Mouse (Mus musculus): ENCODE measurements around the gene Tmod2. TPM values are rescaled to one million over a fixed set of nuclear protein-coding genes. Genes with fewer than 3 reads are reported as not detected.

The Tmod2 gene
- polyA plus RNA-seq, 1 experiment from 2014 or later = 41.1 TPM

DNA sequence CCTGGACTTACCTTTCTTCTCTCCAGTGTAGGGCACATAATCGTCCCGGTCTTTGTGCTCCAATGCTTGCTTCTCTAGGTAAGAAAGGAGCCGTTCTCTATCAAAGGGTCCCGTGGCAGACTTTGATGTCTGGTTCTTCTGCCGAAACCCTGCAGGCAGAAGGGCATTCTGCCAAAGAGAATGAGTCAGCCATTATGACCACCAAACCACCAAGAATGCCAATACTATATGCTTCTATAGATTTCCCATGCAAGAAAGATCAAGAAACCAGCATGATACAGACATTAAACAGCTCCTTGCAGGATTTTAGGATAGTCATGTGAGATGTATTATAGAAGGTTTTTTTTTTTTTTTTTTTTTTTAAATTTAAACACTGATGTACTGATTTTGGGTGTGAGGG, 81.8 kb downstream of the Tmod2 start:
- no peaks in the 10 kb centered on the region for H3K27me3 ChIP-seq (ENCODE audit: poor library complexity, severe bottlenecking)
- WGBS = 89% methylated on average over 5 of the region's 5 CpGs
- H3K4me3 ChIP-seq = no peak overlapping the region
- H3K4me1 ChIP-seq = peaks cover 5% of the 10 kb centered on the region; the same call in 1 of the 2 replicates
- no peak for DNase-seq (ENCODE audit: extremely low spot score, low spot score)
- H3K27ac ChIP-seq = no peak overlapping the region
- no peaks in the 10 kb centered on the region for H3K9me3 ChIP-seq
- peaks cover 40% of the 10 kb centered on the region for H3K36me3 ChIP-seq (replicated peaks)

DNA sequence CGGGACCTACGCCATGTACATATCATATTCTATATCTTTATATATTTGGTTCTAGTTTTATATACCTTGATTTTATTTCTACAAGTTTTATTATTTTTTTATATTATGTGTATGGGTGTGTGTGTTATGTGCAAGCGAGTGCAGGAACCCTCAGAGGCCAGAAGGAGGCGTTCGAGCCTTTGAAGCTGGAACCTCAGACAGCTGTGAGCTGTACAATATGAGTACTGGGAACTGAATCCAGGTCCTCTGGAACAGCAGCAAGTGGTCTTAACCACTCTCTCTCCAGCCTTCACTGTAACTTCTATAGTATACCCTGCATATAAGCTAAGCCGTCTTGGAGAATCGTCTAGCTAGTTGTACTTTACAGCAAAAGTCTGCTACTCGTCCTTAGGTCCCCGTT, 83.0 kb downstream of the Tmod2 start:
- WGBS = 94% methylated on average over 9 of the region's 9 CpGs
- Histone ChIP-seq H3K9me3 (no peaks in the 10 kb centered on the region), H3K36me3 (replicated peaks) (peaks cover 40% of the 10 kb centered on the region), H3K4me3 (no peak overlapping the region), H3K27me3 (ENCODE audit: poor library complexity, severe bottlenecking) (no peaks in the 10 kb centered on the region), H3K27ac (no peak overlapping the region), H3K4me1 (peaks cover 15% of the 10 kb centered on the region)
- no peak for DNase-seq (ENCODE audit: extremely low spot score, low spot score)

DNA sequence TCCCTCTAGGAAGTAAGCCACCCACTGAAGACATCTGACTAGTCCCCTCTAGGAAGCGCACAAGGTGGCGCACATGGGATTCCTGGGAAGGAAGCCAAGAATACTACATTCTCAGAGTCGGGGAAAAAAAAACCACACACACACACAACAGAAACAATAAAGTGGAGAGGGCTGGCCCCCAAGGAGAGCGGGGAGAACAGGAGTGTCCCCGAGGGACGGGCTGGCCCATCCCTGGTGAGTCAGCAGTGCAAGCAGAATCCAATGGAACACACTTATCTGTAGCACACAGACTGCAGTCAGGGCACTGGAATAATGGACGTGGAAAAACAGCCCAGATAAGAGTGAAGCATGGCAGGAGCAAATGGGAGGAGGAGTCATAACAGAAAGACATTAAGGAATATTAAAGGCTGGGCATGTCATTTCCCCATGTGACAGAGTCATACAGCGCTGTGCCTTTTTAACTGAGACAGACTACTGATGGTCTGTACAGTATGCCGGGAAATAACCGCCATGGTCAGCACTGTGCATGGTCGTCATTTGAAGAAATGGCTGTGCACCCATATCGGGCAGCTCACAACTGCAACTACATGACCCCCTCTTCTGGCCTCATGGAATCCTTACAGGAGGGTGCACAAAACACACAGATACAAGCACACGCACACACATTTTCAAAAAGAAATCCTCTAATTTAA, 83.6 kb downstream of the Tmod2 start:
- no peaks in the 10 kb centered on the region for H3K27me3 ChIP-seq (ENCODE audit: poor library complexity, severe bottlenecking)
- H3K36me3 ChIP-seq (replicated peaks) = peaks cover 39% of the 10 kb centered on the region
- no peak overlapping the region for H3K4me3 ChIP-seq
- no peak overlapping the region for H3K27ac ChIP-seq
- no peaks in the 10 kb centered on the region for H3K9me3 ChIP-seq
- no peak for DNase-seq (ENCODE audit: extremely low spot score, low spot score)
- 93% methylated on average over 13 of the region's 13 CpGs for WGBS
- peaks cover 15% of the 10 kb centered on the region for H3K4me1 ChIP-seq

DNA sequence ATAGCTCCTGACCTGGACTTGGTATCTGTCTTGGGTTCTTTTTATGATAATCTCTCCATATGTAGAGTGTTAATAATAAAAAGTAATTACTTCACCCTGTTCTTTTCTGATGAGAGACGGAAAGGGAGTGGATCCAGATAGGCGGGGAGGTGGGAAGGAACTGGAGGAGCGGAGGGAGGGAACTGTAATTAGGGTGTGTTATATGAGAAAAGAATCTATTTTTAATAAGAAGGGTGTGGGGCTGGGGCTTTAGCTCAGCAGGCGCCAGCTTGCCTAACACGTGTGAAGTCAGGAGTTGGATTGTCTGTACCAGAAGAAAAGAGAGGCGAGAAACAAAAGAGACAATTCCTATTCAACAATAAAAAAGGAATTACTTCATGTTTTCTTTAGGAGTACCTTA, 87.5 kb downstream of the Tmod2 start:
- no peaks in the 10 kb centered on the region for H3K9me3 ChIP-seq
- no peak overlapping the region for H3K4me3 ChIP-seq
- H3K27me3 ChIP-seq (ENCODE audit: poor library complexity, severe bottlenecking) = no peaks in the 10 kb centered on the region
- H3K4me1 ChIP-seq = peaks cover 10% of the 10 kb centered on the region
- peaks cover 20% of the 10 kb centered on the region for H3K36me3 ChIP-seq (replicated peaks)
- WGBS = 53% methylated on average over 6 of the region's 6 CpGs
- no peak for DNase-seq (ENCODE audit: extremely low spot score, low spot score)
- no peak overlapping the region for H3K27ac ChIP-seq

DNA sequence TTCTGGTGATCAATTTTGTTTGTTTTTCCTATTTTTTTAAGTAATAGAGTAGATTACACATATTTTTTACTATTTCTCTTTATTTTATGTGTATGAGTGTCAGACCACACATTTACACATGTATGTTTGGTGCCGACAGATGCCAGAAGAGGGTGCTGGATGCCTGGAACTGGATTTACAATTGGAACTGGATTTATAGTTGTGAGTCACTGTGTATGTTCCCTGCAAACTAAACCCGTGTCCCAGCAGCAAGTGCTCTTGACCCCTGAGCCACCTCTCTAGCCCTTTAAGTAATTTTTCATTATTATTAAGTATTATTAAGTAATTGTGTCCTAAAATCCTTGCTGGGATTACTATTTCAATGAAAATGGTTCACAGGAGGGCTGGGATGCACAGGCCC, 88.9 kb downstream of the Tmod2 start:
- H3K27ac ChIP-seq = no peak overlapping the region
- no peak overlapping the region for H3K4me3 ChIP-seq
- WGBS = 89% methylated on average over 2 of the region's 2 CpGs
- peaks cover 10% of the 10 kb centered on the region for H3K36me3 ChIP-seq (replicated peaks)
- H3K4me1 ChIP-seq = peaks cover 20% of the 10 kb centered on the region
- no peak for DNase-seq (ENCODE audit: extremely low spot score, low spot score)
- no peaks in the 10 kb centered on the region for H3K9me3 ChIP-seq
- H3K27me3 ChIP-seq (ENCODE audit: poor library complexity, severe bottlenecking) = no peaks in the 10 kb centered on the region

DNA sequence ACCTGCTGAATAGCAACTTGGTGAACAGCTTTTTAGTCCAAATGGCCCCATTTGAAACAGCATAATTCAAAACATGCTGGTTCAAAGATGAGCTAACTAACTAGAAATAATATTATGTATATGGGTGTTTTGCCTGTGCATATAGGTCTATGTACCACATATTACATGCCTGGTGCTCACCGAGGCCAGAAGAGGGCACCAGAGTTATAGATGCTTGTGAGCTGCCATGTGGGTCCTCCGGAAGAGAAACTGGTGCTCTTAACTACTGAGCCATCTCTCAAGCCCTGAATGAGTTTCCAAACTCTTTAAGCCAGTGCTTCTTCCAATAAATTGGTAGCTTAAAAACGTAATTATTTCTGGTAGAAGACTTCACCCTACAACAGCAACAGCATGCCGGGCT, 89.3 kb downstream of the Tmod2 start:
- Histone ChIP-seq H3K27me3 (ENCODE audit: poor library complexity, severe bottlenecking) (no peaks in the 10 kb centered on the region), H3K27ac (no peak overlapping the region), H3K4me3 (no peak overlapping the region), H3K36me3 (replicated peaks) (peaks cover 10% of the 10 kb centered on the region), H3K9me3 (no peaks in the 10 kb centered on the region), H3K4me1 (peaks cover 20% of the 10 kb centered on the region)
- WGBS = 59% methylated on average over 4 of the region's 4 CpGs
- no peak for DNase-seq (ENCODE audit: extremely low spot score, low spot score)

DNA sequence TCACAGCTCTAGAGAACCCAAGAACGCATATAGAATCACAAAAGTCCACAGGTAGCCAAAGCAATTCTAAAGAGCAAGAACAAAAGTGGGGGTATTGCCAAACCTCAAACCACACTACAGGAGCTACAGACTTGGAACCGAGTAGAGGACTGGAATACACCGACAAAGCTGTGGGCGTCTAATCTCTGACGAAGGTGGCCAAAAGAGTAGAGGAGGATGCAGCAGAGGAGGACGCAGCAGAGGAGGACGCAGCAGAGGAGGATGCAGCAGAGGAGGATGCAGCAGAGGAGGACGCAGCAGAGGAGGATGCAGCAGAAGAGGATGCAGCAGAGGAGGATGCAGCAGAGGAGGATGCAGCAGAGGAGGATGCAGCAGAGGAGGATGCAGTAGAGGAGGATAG, 90.2 kb downstream of the Tmod2 start:
- DNase-seq (ENCODE audit: extremely low spot score, low spot score) = no peak
- WGBS = 95% methylated on average over 8 of the region's 8 CpGs
- H3K27me3 ChIP-seq (ENCODE audit: poor library complexity, severe bottlenecking) = no peaks in the 10 kb centered on the region
- peaks cover 20% of the 10 kb centered on the region for H3K4me1 ChIP-seq
- no peaks in the 10 kb centered on the region for H3K9me3 ChIP-seq
- no peak overlapping the region for H3K4me3 ChIP-seq
- H3K36me3 ChIP-seq (replicated peaks) = peaks cover 15% of the 10 kb centered on the region
- no peak overlapping the region for H3K27ac ChIP-seq

DNA sequence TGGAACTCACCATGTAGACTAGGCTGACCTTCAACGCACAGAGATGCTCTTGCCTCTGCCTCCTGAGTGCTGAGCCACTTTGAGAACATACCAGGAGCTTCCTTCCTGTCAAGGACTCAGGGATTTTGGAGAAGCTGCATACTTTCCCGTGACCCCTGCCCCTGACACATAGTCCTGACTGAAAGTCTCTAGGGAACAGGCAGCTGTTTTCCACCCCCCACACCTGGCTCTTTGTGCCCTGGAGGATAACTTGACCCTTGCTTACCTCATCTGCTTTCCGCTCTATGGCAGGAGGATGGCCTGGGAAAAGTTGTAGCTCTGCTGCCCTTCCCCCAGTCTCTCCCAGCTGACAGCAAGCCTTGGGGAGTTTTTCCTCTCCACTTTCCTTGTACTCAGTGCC, 93.4 kb downstream of the Tmod2 start:
- H3K4me3 ChIP-seq = no peak overlapping the region
- H3K36me3 ChIP-seq (replicated peaks) = peaks cover 42% of the 10 kb centered on the region
- no peaks in the 10 kb centered on the region for H3K9me3 ChIP-seq
- H3K27ac ChIP-seq = no peak overlapping the region
- peaks cover 10% of the 10 kb centered on the region; the same call in 1 of the 2 replicates for H3K4me1 ChIP-seq
- no peak for DNase-seq (ENCODE audit: extremely low spot score, low spot score)
- WGBS = 71% methylated on average over 3 of the region's 3 CpGs
- no peaks in the 10 kb centered on the region for H3K27me3 ChIP-seq (ENCODE audit: poor library complexity, severe bottlenecking)

Other genes starting within 250 kb of the Tmod2 start
- 132 and 144 TPM in 2 replicates for gene Mapk6, start 201.3 kb downstream of the Tmod2 start, polyA plus RNA-seq (2016; fragmentation: Nextera tagmentation; extraction: Ambion mirVana)
- gene Leo1, start 169.8 kb downstream of the Tmod2 start, polyA plus RNA-seq (2016; fragmentation: Nextera tagmentation; extraction: Ambion mirVana) = 56.8 and 59.6 TPM in 2 replicates
- gene Tmod3, start 51.7 kb downstream of the Tmod2 start, polyA plus RNA-seq (2016; fragmentation: Nextera tagmentation; extraction: Ambion mirVana) = 85.5 and 89.7 TPM in 2 replicates
- 8.9 and 11.4 TPM in 2 replicates for gene Lysmd2, start 14.4 kb upstream of the Tmod2 start, polyA plus RNA-seq (2016; fragmentation: Nextera tagmentation; extraction: Ambion mirVana)
- 12.7 and 15.1 TPM in 2 replicates for gene Scg3, start 72.7 kb upstream of the Tmod2 start, polyA plus RNA-seq (2016; fragmentation: Nextera tagmentation; extraction: Ambion mirVana)
- 4.6 and 4.7 TPM in 2 replicates for gene Bmp5, start 164.0 kb upstream of the Tmod2 start, polyA plus RNA-seq (2016; fragmentation: Nextera tagmentation; extraction: Ambion mirVana)

Data from forebrain, embryonic 10.5 days (tissue).